Mouse (Mus musculus) CH12.LX (cell line): ENCODE data around the gene Entpd7. TPM values are rescaled to one million over a fixed set of nuclear protein-coding genes. Genes with fewer than 3 reads are reported as not detected.
A peak's percentile ranks its signal among the peaks of the same experiment; 100 is the strongest.

Source experiments
- DNase-seq: peaks from one replicate; pipeline ENCODE4 v3.0.0-alpha.2; 2013; ENCODE audit errors: extremely low read depth
- H3K27ac ChIP-seq: 2 replicates; pipeline ENCODE4 v1.5.1; 2012; ENCODE audit warnings: low read depth, mild to moderate bottlenecking, control low read depth, moderate library complexity; ENCODE audit not compliant: insufficient read depth
- H3K27me3 ChIP-seq: replicated peaks from 2 replicates; pipeline ENCODE3; 2012; ENCODE audit warnings: inconsistent platforms
- H3K36me3 ChIP-seq, 2 experiments: replicated peaks in 1 of 2; 2 replicates each; pipeline versions ENCODE3 to v1.6.1; 2012; ENCODE audit warnings: inconsistent platforms in 1 of 2, low read length in 1 of 2, mild to moderate bottlenecking in 1 of 2, mixed read lengths in 1 of 2, moderate library complexity in 1 of 2; ENCODE audit not compliant: control insufficient read depth in 1 of 2, insufficient read depth in 1 of 2
- H3K4me1 ChIP-seq, 2 experiments: 2 replicates each; pipeline ENCODE4 v1.6.1; 2012; ENCODE audit warnings: inconsistent platforms in 1 of 2, moderate library complexity in 1 of 2; ENCODE audit not compliant: insufficient read depth in 2 of 2, control insufficient read depth in 1 of 2
- H3K4me2 ChIP-seq: 2 replicates; pipeline ENCODE4 v1.6.1; 2012; ENCODE audit warnings: low read depth, mild to moderate bottlenecking, control low read depth; ENCODE audit not compliant: poor library complexity, insufficient read depth, severe bottlenecking
- H3K4me3 ChIP-seq, 3 experiments: fragments of 150-350 bp in 1 of 3; sonication (generic) in 1 of 3; replicated peaks in 1 of 3; 2 replicates each; pipeline versions ENCODE3 to v1.5.1; 2011 to 2012; ENCODE audit warnings: low read depth in 2 of 3, low read length in 2 of 3, mild to moderate bottlenecking in 2 of 3, moderate library complexity in 2 of 3, control low read depth in 1 of 3, improper control_type of control experiment in 1 of 3, inconsistent platforms in 1 of 3, mixed read lengths in 1 of 3; ENCODE audit not compliant: poor library complexity in 1 of 3
- H3K79me2 ChIP-seq: replicated peaks from 2 replicates; pipeline ENCODE4 v1.6.1; 2012; ENCODE audit warnings: mild to moderate bottlenecking, moderate library complexity; ENCODE audit not compliant: control insufficient read depth, poor library complexity, insufficient read depth, severe bottlenecking; ENCODE audit errors: extremely low read depth
- H3K9ac ChIP-seq: 2 replicates; pipeline ENCODE4 v1.6.1; 2012; ENCODE audit warnings: low read depth, mild to moderate bottlenecking, control low read depth, moderate library complexity; ENCODE audit not compliant: insufficient read depth
- H3K9me3 ChIP-seq: replicated peaks from 2 replicates; pipeline ENCODE3; 2012; ENCODE audit warnings: low read length, inconsistent platforms, mixed read lengths
- BHLHE40 ChIP-seq: IDR thresholded peaks from 2 replicates; pipeline ENCODE4 v1.6.1; 2011; ENCODE audit warnings: mild to moderate bottlenecking, low read depth, low read length, improper control_type of control experiment
- CHD2 ChIP-seq: IDR thresholded peaks from 2 replicates; pipeline ENCODE4 v1.6.1; 2011; ENCODE audit warnings: low read length, improper control_type of control experiment
- CTCF ChIP-seq, 2 experiments: IDR thresholded peaks in 1 of 2; conservative IDR thresholded peaks in 1 of 2; 2 replicates each; pipeline ENCODE4 v1.5.1; 2011 to 2012; ENCODE audit warnings: low read depth in 2 of 2, low read length in 2 of 2, improper control_type of control experiment in 1 of 2, inconsistent platforms in 1 of 2, mild to moderate bottlenecking in 1 of 2, moderate library complexity in 1 of 2
- ELF1 ChIP-seq: IDR thresholded peaks from 2 replicates; pipeline ENCODE4 v1.6.1; 2014; ENCODE audit warnings: low read depth, mild to moderate bottlenecking, inconsistent platforms, low read length, improper control_type of control experiment
- EP300 ChIP-seq: IDR thresholded peaks from 2 replicates; pipeline ENCODE4 v1.6.1; 2011; ENCODE audit warnings: low read length, improper control_type of control experiment
- JUN ChIP-seq: IDR thresholded peaks from 2 replicates; pipeline ENCODE4 v1.6.1; 2011; ENCODE audit warnings: low read depth, mild to moderate bottlenecking, low read length, improper control_type of control experiment, moderate library complexity; ENCODE audit not compliant: insufficient read depth
- KAT2A ChIP-seq: IDR thresholded peaks from 2 replicates; pipeline ENCODE4 v1.6.1; 2012; ENCODE audit warnings: low read length, improper control_type of control experiment, inconsistent platforms; ENCODE audit not compliant: insufficient replicate concordance
- MAFK ChIP-seq: IDR thresholded peaks from 2 replicates; pipeline ENCODE4 v1.6.1; 2011; ENCODE audit warnings: low read length, improper control_type of control experiment; ENCODE audit not compliant: insufficient replicate concordance
- MAX ChIP-seq: IDR thresholded peaks from 2 replicates; pipeline ENCODE4 v1.6.1; 2011; ENCODE audit warnings: low read length, improper control_type of control experiment
- POLR2AphosphoS2 ChIP-seq: IDR thresholded peaks from 2 replicates; pipeline ENCODE4 v1.6.1; 2011; ENCODE audit warnings: low read depth, low read length, improper control_type of control experiment
- RCOR1 ChIP-seq: conservative IDR thresholded peaks from 2 replicates; pipeline ENCODE4 v1.6.1; 2012; ENCODE audit warnings: low read depth, mild to moderate bottlenecking, inconsistent platforms, low read length, improper control_type of control experiment
- TBP ChIP-seq: conservative IDR thresholded peaks from 2 replicates; pipeline ENCODE4 v1.6.1; 2011; ENCODE audit warnings: low read depth, low read length, improper control_type of control experiment
- USF2 ChIP-seq: conservative IDR thresholded peaks from 2 replicates; pipeline ENCODE4 v1.6.1; 2011; ENCODE audit warnings: low read depth, low read length, improper control_type of control experiment
- ZKSCAN1 ChIP-seq: IDR thresholded peaks from 2 replicates; pipeline ENCODE4 v1.6.1; 2012; ENCODE audit warnings: low read depth, inconsistent platforms, low read length, improper control_type of control experiment, borderline replicate concordance
- ZMIZ1 ChIP-seq: IDR thresholded peaks from 2 replicates; pipeline ENCODE4 v1.6.1; 2012; ENCODE audit warnings: low read depth, mild to moderate bottlenecking, inconsistent platforms, low read length, improper control_type of control experiment
- ZNF384 ChIP-seq: IDR thresholded peaks from 2 replicates; pipeline ENCODE4 v1.6.1; 2012; ENCODE audit warnings: low read depth, low read length, improper control_type of control experiment, inconsistent platforms
- dilution Hi-C: fragments of 300-500 bp; cut with MboI; formaldehyde crosslinking; loops from 2 replicates; pipeline ENCODE4 v1.14.3; 2020; ENCODE audit warnings: low sequenced_read_pairs; ENCODE audit not compliant: extremely low pct_unique_long_range_greater_than_20kb, extremely low pct_ligation_motif_present
- in situ Hi-C: fragments of 300-500 bp; cut with MboI; formaldehyde crosslinking; loops from 3 replicates; pipeline ENCODE4 v1.14.3; 2019; ENCODE audit warnings: low sequenced_read_pairs, low pct_ligation_motif_present, low pct_unique_long_range_greater_than_20kb, mixed read lengths
- polyA plus RNA-seq: library from polyadenylated mRNA; unstranded; fragments of >175 nt; gene quantifications from 2 replicates; pipeline ENCODE4 v1.2.1, GENCODE M21; 2012; ENCODE audit warnings: low read depth; ENCODE audit not compliant: insufficient read length
- total RNA-seq, 2 experiments: library from RNA; depleted of rRNA; stranded (reverse); fragments of 300-350 nt in 1 of 2; fragments of >200 nt in 1 of 2; gene quantifications; 2 replicates each; pipeline ENCODE4 v1.2.3; 2012 to 2014

Entpd7 gene
- total and polyA plus RNA-seq, 3 experiments = 2.7 to 6.0 (median 4.0) TPM

- no peak for TF ChIP-seq ZMIZ1
- TF ChIP-seq EP300 = no peak
- no peak for TF ChIP-seq ZKSCAN1
- no peak for TF ChIP-seq TBP
- TF ChIP-seq ZNF384 = no peak
- no peak for TF ChIP-seq KAT2A
- no peak for TF ChIP-seq BHLHE40
- TF ChIP-seq MAX = no peak
- TF ChIP-seq MAFK = no peak
- TF ChIP-seq POLR2AphosphoS2 = no peak
- no peak for TF ChIP-seq JUN
- no peak for TF ChIP-seq CTCF (conservative IDR thresholded peaks at IDR 0.05 in 1 of 2, IDR thresholded peaks at IDR 0.05 in 1 of 2; ENCODE audit: low read depth in 2 of 2, low read length in 2 of 2)
- TF ChIP-seq RCOR1 = no peak
- no peak for TF ChIP-seq USF2
- TF ChIP-seq ELF1 = no peak
- H3K4me3 ChIP-seq = no peak overlapping the region
- H3K9me3 ChIP-seq = no peaks in the 10 kb centered on the region
- dilution Hi-C loops (no loop called here), in situ Hi-C loops (loop anchor here (5.0 kb wide), 1 partner anchor 33 kb away; no protein-coding TSS in a partner anchor)
- H3K27ac ChIP-seq = no peak overlapping the region
- no peak for DNase-seq
- H3K79me2 ChIP-seq = no peaks in the 10 kb centered on the region
- H3K4me1 ChIP-seq = peaks cover 11 to 42% of the 10 kb centered on the region in 2 experiments
- no peak overlapping the region for H3K4me2 ChIP-seq
- H3K27me3 ChIP-seq = no peaks in the 10 kb centered on the region
- no peak overlapping the region for H3K9ac ChIP-seq
- H3K36me3 ChIP-seq = peaks cover 17 to 42% of the 10 kb centered on the region in 2 experiments
Measured at GRCm38 (mm10) chr19:43660774-43661173, 28.7 kb upstream of the Entpd7 start.

- Histone ChIP-seq H3K4me1 (peaks cover 11 to 53% of the 10 kb centered on the region in 2 experiments), H3K79me2 (no peaks in the 10 kb centered on the region), H3K4me2 (no peak overlapping the region), H3K9ac (no peak overlapping the region)
- in situ Hi-C loops (loop anchor here (5.0 kb wide), 1 partner anchor 35 kb away; no protein-coding TSS in a partner anchor), dilution Hi-C loops (no loop called here)
- no peak for DNase-seq
- peak in 1 of 2 experiments; percentile 28; a peak in 2 of 4 replicates for TF ChIP-seq CTCF (conservative IDR thresholded peaks at IDR 0.05 in 1 of 2, IDR thresholded peaks at IDR 0.05 in 1 of 2; ENCODE audit: low read depth in 2 of 2, low read length in 2 of 2)
- TF ChIP-seq CHD2 = no peak
- TF ChIP-seq, all 38 proteins: peak for 1
- Histone ChIP-seq H3K36me3 (peaks cover 23 to 56% of the 10 kb centered on the region in 2 experiments), H3K9me3 (no peaks in the 10 kb centered on the region), H3K27me3 (no peaks in the 10 kb centered on the region), H3K4me3 (no peak overlapping the region), H3K27ac (no peak overlapping the region)
Measured at GRCm38 (mm10) chr19:43662176-43662967, 27.1 kb upstream of the Entpd7 start.
